Mouse (Mus musculus) brain, embryonic 14.5 days (tissue): ENCODE data around the gene 1700008O03Rik.

Experiments
- CTCF ChIP-seq: fragments of 200-500 bp; IDR thresholded peaks from 2 replicates; pipeline ENCODE4 v1.5.1; 2012; ENCODE audit warnings: inconsistent platforms, mild to moderate bottlenecking, moderate library complexity, borderline replicate concordance; ENCODE audit not compliant: insufficient read depth, insufficient read length; ENCODE audit errors: extremely low read depth
- POLR2A ChIP-seq: fragments of 200-500 bp; IDR thresholded peaks from 2 replicates; pipeline ENCODE4 v1.6.1; 2012; ENCODE audit warnings: mild to moderate bottlenecking, inconsistent platforms, borderline replicate concordance; ENCODE audit not compliant: poor library complexity, insufficient read depth, insufficient read length, severe bottlenecking; ENCODE audit errors: extremely low read depth

GRCm38 (mm10) chr7:44335031-44335878, 50.4 kb downstream of the 1700008O03Rik start:
- TF ChIP-seq CTCF = no peak
- no peak for TF ChIP-seq POLR2A
